Mouse (Mus musculus): Measurements from ENCODE around the gene Gm16253. TPM values are rescaled to one million over a fixed set of nuclear protein-coding genes. Genes with fewer than 3 reads are reported as not detected.

The Gm16253 gene
- polyA plus RNA-seq, 2 experiments: 0.19 to 0.37 TPM

GRCm38 (mm10) chr3:96551890-96552289, 24.9 kb upstream of the Gm16253 start:
- no peaks in the 10 kb centered on the region for H3K36me3 ChIP-seq (ENCODE audit: control insufficient read depth, insufficient read depth, low read length)
- TF ChIP-seq POLR2A (IDR thresholded peaks at IDR 0.05; ENCODE audit: borderline replicate concordance, extremely low read depth, insufficient read depth, insufficient read length): no peak

GRCm38 (mm10) chr3:96553601-96554000, 23.2 kb upstream of the Gm16253 start:
- Histone ChIP-seq H3K36me3 (ENCODE audit: control insufficient read depth, insufficient read depth, low read length) (no peaks in the 10 kb centered on the region), H3K4me2 (replicated peaks; ENCODE audit: low read depth, low read length, severe bottlenecking) (no peak overlapping the region), H3K27ac (replicated peaks; ENCODE audit: low read depth, low read length) (no peak overlapping the region), H3K4me1 (ENCODE audit: control insufficient read depth, insufficient read depth, low read length) (peaks cover 19% of the 10 kb centered on the region), H3K9me3 (ENCODE audit: control insufficient read depth, low read length) (no peaks in the 10 kb centered on the region), H3K9ac (ENCODE audit: low read depth, low read length, severe bottlenecking) (no peak overlapping the region), H3K27me3 (ENCODE audit: control insufficient read depth, insufficient read depth, low read length) (no peaks in the 10 kb centered on the region), H3K4me3 (replicated peaks; ENCODE audit: low read length) (no peak overlapping the region)
- DNase-seq (ENCODE audit: low spot score) (no peak), ATAC-seq (ENCODE audit: low FRiP score, low read depth) (no peak)
- 65% methylated on average over 6 of the region's 6 CpGs for WGBS
- no peak for TF ChIP-seq POLR2A (IDR thresholded peaks at IDR 0.05; ENCODE audit: borderline replicate concordance, extremely low read depth, insufficient read depth, insufficient read length)

More at GRCm38 (mm10) chr3:96551890-96552289, 24.9 kb upstream of the Gm16253 start:
- no peak for DNase-seq (ENCODE audit: low spot score)
- no peaks in the 10 kb centered on the region for H3K27me3 ChIP-seq (ENCODE audit: control insufficient read depth, insufficient read depth, low read length)
- H3K4me2 ChIP-seq (replicated peaks; ENCODE audit: low read depth, low read length, severe bottlenecking): no peak overlapping the region
- no peaks in the 10 kb centered on the region for H3K9me3 ChIP-seq (ENCODE audit: control insufficient read depth, low read length)
- whole genome bisulfite sequencing: 67% methylated on average over 7 of the region's 7 CpGs
- H3K9ac ChIP-seq (ENCODE audit: low read depth, low read length, severe bottlenecking): peak overlapping the region; percentile 9; the same call in 1 of the 2 replicates
- no peak overlapping the region for H3K4me3 ChIP-seq (replicated peaks; ENCODE audit: low read length)
- ATAC-seq (ENCODE audit: low FRiP score, low read depth): no peak
- H3K27ac ChIP-seq (replicated peaks; ENCODE audit: low read depth, low read length): no peak overlapping the region
- peaks cover 17% of the 10 kb centered on the region for H3K4me1 ChIP-seq (ENCODE audit: control insufficient read depth, insufficient read depth, low read length)

GRCm38 (mm10) chr3:96554251-96554650, 22.5 kb upstream of the Gm16253 start:
- no peaks in the 10 kb centered on the region for H3K9me3 ChIP-seq (ENCODE audit: control insufficient read depth, low read length)
- 0 out of 2 replicates have a peak, but pooled peaks cover under 1% of the 10 kb centered on the region for H3K36me3 ChIP-seq (ENCODE audit: control insufficient read depth, insufficient read depth, low read length)
- no peak overlapping the region for H3K4me2 ChIP-seq (replicated peaks; ENCODE audit: low read depth, low read length, severe bottlenecking)
- peaks cover 20% of the 10 kb centered on the region for H3K4me1 ChIP-seq (ENCODE audit: control insufficient read depth, insufficient read depth, low read length)
- ATAC-seq (ENCODE audit: low FRiP score, low read depth) (no peak), DNase-seq (ENCODE audit: low spot score) (no peak)
- no peak for TF ChIP-seq POLR2A (IDR thresholded peaks at IDR 0.05; ENCODE audit: borderline replicate concordance, extremely low read depth, insufficient read depth, insufficient read length)
- 84% methylated on average over 6 of the region's 6 CpGs for WGBS
- H3K27ac ChIP-seq (replicated peaks; ENCODE audit: low read depth, low read length): no peak overlapping the region
- H3K27me3 ChIP-seq (ENCODE audit: control insufficient read depth, insufficient read depth, low read length): no peaks in the 10 kb centered on the region
- no peak overlapping the region for H3K9ac ChIP-seq (ENCODE audit: low read depth, low read length, severe bottlenecking)
- H3K4me3 ChIP-seq (replicated peaks; ENCODE audit: low read length): no peak overlapping the region

GRCm38 (mm10) chr3:96555041-96555596, 21.7 kb upstream of the Gm16253 start:
- Histone ChIP-seq H3K4me3 (replicated peaks; ENCODE audit: low read length) (no peak overlapping the region), H3K27ac (replicated peaks; ENCODE audit: low read depth, low read length) (peak overlapping the region; percentile 55), H3K4me2 (replicated peaks; ENCODE audit: low read depth, low read length, severe bottlenecking) (no peak overlapping the region), H3K27me3 (ENCODE audit: control insufficient read depth, insufficient read depth, low read length) (no peaks in the 10 kb centered on the region), H3K9ac (ENCODE audit: low read depth, low read length, severe bottlenecking) (no peak overlapping the region), H3K9me3 (ENCODE audit: control insufficient read depth, low read length) (no peaks in the 10 kb centered on the region), H3K36me3 (ENCODE audit: control insufficient read depth, insufficient read depth, low read length) (peaks cover 9% of the 10 kb centered on the region), H3K4me1 (ENCODE audit: control insufficient read depth, insufficient read depth, low read length) (peaks cover 28% of the 10 kb centered on the region)
- TF ChIP-seq POLR2A (IDR thresholded peaks at IDR 0.05; ENCODE audit: borderline replicate concordance, extremely low read depth, insufficient read depth, insufficient read length): no peak
- DNase-seq (ENCODE audit: low spot score) (peak; percentile 75), ATAC-seq (ENCODE audit: low FRiP score, low read depth) (0 out of 2 replicates have a peak, but pooled peaks have one; percentile 16)
- WGBS: 33% methylated on average over 12 of the region's 12 CpGs

- Histone ChIP-seq H3K9me3 (ENCODE audit: control insufficient read depth, low read length) (no peaks in the 10 kb centered on the region), H3K4me1 (ENCODE audit: control insufficient read depth, insufficient read depth, low read length) (peaks cover 35% of the 10 kb centered on the region), H3K4me3 (replicated peaks; ENCODE audit: low read length) (no peak overlapping the region), H3K4me2 (replicated peaks; ENCODE audit: low read depth, low read length, severe bottlenecking) (peak overlapping the region; percentile 79), H3K36me3 (ENCODE audit: control insufficient read depth, insufficient read depth, low read length) (peaks cover 19% of the 10 kb centered on the region), H3K27ac (replicated peaks; ENCODE audit: low read depth, low read length) (no peak overlapping the region), H3K27me3 (ENCODE audit: control insufficient read depth, insufficient read depth, low read length) (no peaks in the 10 kb centered on the region), H3K9ac (ENCODE audit: low read depth, low read length, severe bottlenecking) (no peak overlapping the region)
- DNase-seq (ENCODE audit: low spot score) (no peak), ATAC-seq (ENCODE audit: low FRiP score, low read depth) (no peak)
- WGBS: 78% methylated on average over 15 of the region's 15 CpGs
- no peak for TF ChIP-seq POLR2A (IDR thresholded peaks at IDR 0.05; ENCODE audit: borderline replicate concordance, extremely low read depth, insufficient read depth, insufficient read length)
Measured at GRCm38 (mm10) chr3:96555999-96556614, 20.7 kb upstream of the Gm16253 start.
